ENCODE assay signal across 15 mouse cellular contexts in the genomic region with DNA sequence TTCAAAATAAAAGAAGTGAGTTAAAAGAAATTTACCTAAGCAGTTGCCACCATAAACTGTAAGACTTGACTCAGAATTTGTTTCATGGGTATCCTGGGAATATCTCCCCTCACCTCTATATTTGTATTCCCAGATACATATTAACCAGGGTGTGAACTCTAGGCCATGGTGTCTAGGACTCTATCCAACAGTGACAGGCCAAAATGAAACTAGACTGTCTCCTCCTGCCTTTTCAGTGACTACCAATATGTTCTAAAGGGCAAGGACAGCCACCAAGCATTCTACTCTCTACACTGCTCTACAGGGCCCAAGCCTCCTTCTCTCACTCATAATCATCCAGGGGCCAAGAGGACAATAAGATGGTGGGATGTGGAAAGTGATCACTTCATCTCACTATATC.
"Had no signal": no experiment of that assay in that cellular context is flagged by ENCODE, and none has a peak within 500 bp of the region (broad histone marks: within the 10 kb centered on the region; RNA-seq: fewer than 3 reads in every experiment).

No protein-coding gene starts in this region.

- H3K9me3 ChIP-seq: midbrain, embryonic 10.5 days; midbrain, embryonic 12.5 days; neural tube, embryonic 12.5 days; stomach, embryonic 15.5 days had no signal

- H3K27me3 ChIP-seq: midbrain, embryonic 12.5 days; neural tube, embryonic 12.5 days; stomach, embryonic 15.5 days had no signal

- H3K9ac ChIP-seq: lung, embryonic 14.5 days; midbrain, embryonic 12.5 days; neural tube, embryonic 12.5 days; stomach, embryonic 15.5 days had no signal

- H3K27ac ChIP-seq: midbrain, embryonic 10.5 days; midbrain, embryonic 12.5 days; neural tube, embryonic 12.5 days; stomach, embryonic 15.5 days; stomach, postnatal 0 days had no signal

- H3K4me2 ChIP-seq: lung, embryonic 14.5 days; midbrain, embryonic 12.5 days; neural tube, embryonic 12.5 days; stomach, embryonic 15.5 days had no signal

- H3K4me3 ChIP-seq: midbrain, embryonic 10.5 days; midbrain, embryonic 12.5 days; neural tube, embryonic 12.5 days; stomach, embryonic 15.5 days had no signal

- ATAC-seq: midbrain, embryonic 16.5 days had no signal

- DNase-seq: lung, adult 18-20 months; lung, embryonic 14.5 days; lung, postnatal 10 days; lung, postnatal 4 days; midbrain, embryonic 14.5 days; right cerebral cortex, postnatal 14 days; thymus, adult 2 months; thymus, postnatal 25 days; thymus, postnatal 4 days had no signal

- H3K4me1 ChIP-seq: midbrain, embryonic 12.5 days; neural tube, embryonic 12.5 days had no signal
